Mouse (Mus musculus) liver (tissue): Measurements from ENCODE around the gene Gxylt1.
A peak's percentile ranks its signal among the peaks of the same experiment; 100 is the strongest.
"Not testable (repeated sequence)": the region's sequence is repeated elsewhere in the genome, so short reads cannot be mapped to it uniquely, and the experiment has no call there.

Experiments used
- DNase-seq: peaks from one replicate; pipeline ENCODE4 v3.0.0-alpha.2; 2020; ENCODE audit warnings: mixed read lengths

The Gxylt1 gene

GRCm38 (mm10) chr15:93274679-93275583, at the start of gene Gxylt1:
Gene Gxylt1, minus strand, starts transcription at chr15:93275179.
- DNase-seq, result peak; percentile 100

- no peak for DNase-seq
These were observed 43.8 kb upstream of the Gxylt1 start for GRCm38 (mm10) chr15:93318781-93319180.

- DNase-seq, result not testable (repeated sequence)
These were observed 35.3 kb upstream of the Gxylt1 start for GRCm38 (mm10) chr15:93310304-93310703.

- no peak for DNase-seq
These were observed 23.2 kb upstream of the Gxylt1 start for GRCm38 (mm10) chr15:93298197-93298596.

GRCm38 (mm10) chr15:93294483-93294882, 19.5 kb upstream of the Gxylt1 start:
- no peak for DNase-seq

GRCm38 (mm10) chr15:93288321-93288720, 13.3 kb upstream of the Gxylt1 start:
- no peak for DNase-seq

GRCm38 (mm10) chr15:93287628-93288027, 12.6 kb upstream of the Gxylt1 start:
- no peak for DNase-seq

- peak; percentile 75 for DNase-seq
These were observed 10.3 kb upstream of the Gxylt1 start for GRCm38 (mm10) chr15:93285244-93285643.

- DNase-seq, result peak; percentile 27
These were observed 9.3 kb upstream of the Gxylt1 start for GRCm38 (mm10) chr15:93284326-93284725.

GRCm38 (mm10) chr15:93283349-93283748, 8.4 kb upstream of the Gxylt1 start:
- DNase-seq, result peak; percentile 62

- peak; percentile 59 for DNase-seq
These were observed 1.3 kb upstream of the Gxylt1 start for GRCm38 (mm10) chr15:93276276-93276675.

GRCm38 (mm10) chr15:93275623-93276022, 644 bp upstream of the Gxylt1 start:
- peak; percentile 69 for DNase-seq

- DNase-seq, result no peak
These were observed 946 bp downstream of the Gxylt1 start for GRCm38 (mm10) chr15:93273788-93274678.

- no peak for DNase-seq
These were observed 2.0 kb downstream of the Gxylt1 start for GRCm38 (mm10) chr15:93272948-93273347.

GRCm38 (mm10) chr15:93270289-93270855, 4.6 kb downstream of the Gxylt1 start:
- peak; percentile 50 for DNase-seq

GRCm38 (mm10) chr15:93269572-93269971, 5.4 kb downstream of the Gxylt1 start:
- DNase-seq, result no peak

- DNase-seq, result no peak
These were observed 7.0 kb downstream of the Gxylt1 start for GRCm38 (mm10) chr15:93268001-93268400.

- no peak for DNase-seq
These were observed 7.5 kb downstream of the Gxylt1 start for GRCm38 (mm10) chr15:93267479-93267878.

GRCm38 (mm10) chr15:93266361-93266760, 8.6 kb downstream of the Gxylt1 start:
- no peak for DNase-seq

- DNase-seq, result no peak
These were observed 9.3 kb downstream of the Gxylt1 start for GRCm38 (mm10) chr15:93265728-93266127.

GRCm38 (mm10) chr15:93265231-93265630, 9.7 kb downstream of the Gxylt1 start:
- DNase-seq, result no peak

- DNase-seq, result no peak
These were observed 10.8 kb downstream of the Gxylt1 start for GRCm38 (mm10) chr15:93264221-93264620.

- DNase-seq, result no peak
These were observed 11.4 kb downstream of the Gxylt1 start for GRCm38 (mm10) chr15:93263566-93263965.
